Mouse (Mus musculus) forebrain, embryonic 16.5 days (tissue): ENCODE results near the gene Pom121. TPM values are rescaled to one million over a fixed set of nuclear protein-coding genes. Genes with fewer than 3 reads are reported as not detected.
A peak's percentile ranks its signal among the peaks of the same experiment; 100 is the strongest.
"Not testable (repeated sequence)": the region's sequence is repeated elsewhere in the genome, so short reads cannot be mapped to it uniquely, and the experiment has no call there.

Experiments used
- ATAC-seq: fragments of 200-750 bp; cut with Nextera tagmentation; 2 replicates; pipeline ENCODE4 v1.8.0; 2017; ENCODE audit warnings: mild to moderate bottlenecking, moderate library complexity
- H3K27ac ChIP-seq: fragments of 300-500 bp; sonication (generic); 2 replicates; pipeline ENCODE4 v1.5.1; 2014; ENCODE audit warnings: low read length, control low read depth
- H3K27me3 ChIP-seq: fragments of 300-500 bp; sonication (generic); replicated peaks from 2 replicates; pipeline ENCODE4 v1.6.1; 2014; ENCODE audit warnings: low read length; ENCODE audit not compliant: control insufficient read depth, insufficient read depth
- H3K36me3 ChIP-seq: fragments of 300-500 bp; sonication (generic); 2 replicates; pipeline ENCODE4 v1.6.1; 2014; ENCODE audit not compliant: control insufficient read depth, insufficient read depth
- H3K4me1 ChIP-seq: fragments of 300-500 bp; sonication (generic); replicated peaks from 2 replicates; pipeline ENCODE4 v1.6.1; 2014; ENCODE audit warnings: low read length; ENCODE audit not compliant: control insufficient read depth, insufficient read depth
- H3K4me2 ChIP-seq: fragments of 300-500 bp; sonication (generic); 2 replicates; pipeline ENCODE4 v1.6.1; 2014; ENCODE audit warnings: mild to moderate bottlenecking, low read length, control low read depth
- H3K4me3 ChIP-seq: fragments of 300-500 bp; sonication (generic); replicated peaks from 2 replicates; pipeline ENCODE4 v1.5.1; 2014; ENCODE audit warnings: mild to moderate bottlenecking, low read length, control low read depth
- H3K9ac ChIP-seq: fragments of 300-500 bp; sonication (generic); replicated peaks from 2 replicates; pipeline ENCODE4 v1.6.1; 2014; ENCODE audit warnings: low read depth, low read length, control low read depth
- H3K9me3 ChIP-seq: fragments of 300-500 bp; sonication (generic); 2 replicates; pipeline ENCODE4 v1.6.1; 2016; ENCODE audit warnings: low read length; ENCODE audit not compliant: control insufficient read depth
- WGBS: fragments of 180-500 bp; shearing (Covaris S2); extraction: QIAGEN DNeasy Blood & Tissue Kit; methylation state at CpG from one replicate; pipeline ENCODE4 v1.1.7; 2014; 5-methylcytosine and 5-hydroxymethylcytosine counted together
- polyA plus RNA-seq: library from polyadenylated mRNA; unstranded; fragments of >200 nt; fragmentation: Nextera tagmentation; extraction: Ambion mirVana; gene quantifications from 2 replicates; pipeline ENCODE4 v1.2.1, GENCODE M21; 2015

The Pom121 gene
- polyA plus RNA-seq, 1 experiment from 2014 or later: 11.4 TPM

DNA sequence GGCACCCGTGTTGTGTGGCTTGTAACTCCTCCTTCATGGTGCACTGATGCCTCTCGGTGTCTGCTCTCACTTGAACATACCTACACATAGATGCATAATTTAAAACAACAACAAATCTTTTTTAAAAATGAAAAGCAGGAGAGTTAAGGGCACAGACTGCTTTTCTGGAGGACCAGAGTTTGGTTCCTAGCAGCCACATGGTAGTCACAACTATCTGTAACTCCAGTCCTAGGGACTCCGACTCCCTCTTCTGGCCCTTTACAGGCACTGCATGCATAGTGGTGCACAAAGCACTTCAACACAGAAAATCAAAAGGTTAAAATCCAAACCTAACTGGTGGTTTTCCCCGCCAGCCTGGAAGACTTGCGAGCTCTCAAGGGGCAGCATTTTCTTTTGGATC, 20.7 kb downstream of the Pom121 start:
- H3K27ac ChIP-seq: no peak overlapping the region
- peaks cover 36% of the 10 kb centered on the region for H3K36me3 ChIP-seq
- 95% methylated on average over 5 of the region's 5 CpGs for WGBS
- H3K4me1 ChIP-seq: peaks cover 14% of the 10 kb centered on the region
- no peak overlapping the region for H3K4me2 ChIP-seq
- H3K9me3 ChIP-seq: no peaks in the 10 kb centered on the region
- no peaks in the 10 kb centered on the region for H3K27me3 ChIP-seq
- no peak overlapping the region for H3K9ac ChIP-seq
- no peak overlapping the region for H3K4me3 ChIP-seq
- ATAC-seq: no peak

DNA sequence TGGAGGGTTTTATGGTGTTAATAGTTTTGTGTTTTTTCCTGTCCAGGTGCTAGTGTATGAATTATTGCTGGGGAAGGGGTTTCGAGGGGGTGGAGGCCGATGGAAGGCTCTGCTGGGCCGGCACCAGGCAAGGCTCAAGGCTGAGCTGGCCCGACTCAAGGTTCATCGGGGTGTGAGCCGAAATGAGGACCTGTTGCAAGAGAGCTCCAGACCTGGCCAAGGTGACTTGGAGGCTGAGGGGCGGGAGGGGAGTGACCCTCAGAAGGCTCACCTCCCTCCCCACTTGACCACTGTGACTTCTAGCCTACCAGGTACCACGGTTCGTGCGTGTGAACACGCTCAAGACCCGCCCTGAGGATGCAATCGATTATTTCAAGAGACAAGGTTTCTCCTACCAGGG, 23.2 kb downstream of the Pom121 start:
- Histone ChIP-seq H3K4me3 (no peak overlapping the region), H3K27ac (no peak overlapping the region), H3K9me3 (no peaks in the 10 kb centered on the region), H3K36me3 (peaks cover 24% of the 10 kb centered on the region), H3K27me3 (no peaks in the 10 kb centered on the region), H3K4me2 (no peak overlapping the region), H3K9ac (no peak overlapping the region), H3K4me1 (peaks cover 14% of the 10 kb centered on the region)
- WGBS: 94% methylated on average over 13 of the region's 13 CpGs
- no peak for ATAC-seq

DNA sequence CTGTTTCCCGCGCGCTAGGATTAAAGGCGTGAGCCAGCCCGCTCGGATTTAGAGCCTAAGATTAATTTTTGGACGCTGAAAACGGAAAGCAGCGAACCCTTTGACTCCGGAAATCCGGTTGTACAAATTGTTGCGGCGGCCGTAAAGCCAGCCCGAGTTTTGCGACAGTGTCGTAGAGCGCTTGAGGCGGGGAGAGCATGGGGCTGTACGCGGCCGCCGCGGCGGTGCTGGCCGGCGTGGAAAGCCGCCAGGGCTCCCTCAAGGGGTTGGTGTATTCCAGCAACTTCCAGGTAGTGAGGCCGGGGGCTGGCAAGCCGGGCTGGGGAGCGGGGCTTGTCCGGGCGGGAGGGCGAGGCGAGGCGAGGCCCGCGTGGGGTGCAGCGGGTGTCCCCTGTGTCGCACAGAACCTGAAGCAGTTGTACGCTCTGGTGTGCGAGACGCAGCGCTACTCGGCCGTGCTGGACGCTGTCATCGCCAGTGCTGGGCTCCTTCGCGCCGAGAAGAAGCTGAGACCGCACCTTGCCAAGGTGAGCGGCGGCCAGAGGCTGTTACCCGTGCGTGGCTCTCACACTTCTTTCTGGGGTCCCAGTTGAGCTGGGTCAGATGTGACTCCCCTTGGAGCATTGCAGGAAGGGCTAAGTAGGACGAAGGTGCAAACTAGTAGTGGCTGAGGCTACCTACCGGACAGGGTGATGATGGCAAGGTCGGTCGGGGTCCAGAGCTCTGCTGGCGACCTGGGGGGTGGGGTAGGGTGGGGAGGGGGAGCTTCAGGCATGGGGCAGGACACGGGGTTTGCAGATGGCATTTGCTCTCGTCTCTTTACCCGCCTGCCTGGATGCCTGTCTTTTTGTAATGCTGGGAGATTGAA, 24.3 kb downstream of the Pom121 start, which contains the start of gene Nsun5:
Gene Nsun5, plus strand, starts transcription at position 167 of the 868 bp plus-strand sequence.
- Histone ChIP-seq H3K27me3 (no peaks in the 10 kb centered on the region), H3K36me3 (peaks cover 24% of the 10 kb centered on the region), H3K4me2 (peak within 1 kb of the TSS; percentile 82), H3K27ac (peak within 1 kb of the TSS; percentile 78), H3K9ac (peak within 1 kb of the TSS; percentile 79), H3K4me3 (peak within 1 kb of the TSS; percentile 74), H3K4me1 (peaks cover 14% of the 10 kb centered on the region), H3K9me3 (no peaks in the 10 kb centered on the region)
- ATAC-seq: peak; percentile 77
- WGBS: under 1% methylated on average over 62 of the region's 64 CpGs

DNA sequence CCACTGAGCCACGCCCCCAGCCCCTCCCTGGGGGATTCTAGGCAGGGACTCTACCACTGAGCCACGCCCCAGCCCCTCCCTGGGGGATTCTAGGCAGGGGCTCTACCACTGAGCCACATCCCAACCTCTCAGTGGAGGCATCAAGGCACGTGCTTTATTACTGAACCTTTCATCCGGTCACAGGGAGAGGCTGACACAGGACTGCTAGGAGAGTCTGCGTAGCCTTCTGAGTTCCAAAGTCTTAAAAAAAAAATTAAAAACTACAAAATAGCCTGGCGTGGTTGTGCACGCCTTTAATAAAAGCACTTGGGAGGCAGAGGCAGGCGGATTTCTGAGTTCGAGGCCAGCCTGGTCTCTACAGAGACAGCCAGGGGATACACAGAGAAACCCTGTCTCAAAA, 25.1 kb downstream of the Pom121 start:
- not testable (repeated sequence) for H3K27me3 ChIP-seq, H3K27ac ChIP-seq, H3K9me3 ChIP-seq
- H3K9ac ChIP-seq: peak overlapping the region; percentile 79
- peak; percentile 37; the same call in 1 of the 2 replicates for ATAC-seq
- 58% methylated on average over 9 of the region's 9 CpGs for WGBS
- H3K36me3 ChIP-seq: peaks cover 20% of the 10 kb centered on the region
- peak overlapping the region; percentile 74 for H3K4me3 ChIP-seq
- peak overlapping the region; percentile 82 for H3K4me2 ChIP-seq
- peaks cover 14% of the 10 kb centered on the region for H3K4me1 ChIP-seq

DNA sequence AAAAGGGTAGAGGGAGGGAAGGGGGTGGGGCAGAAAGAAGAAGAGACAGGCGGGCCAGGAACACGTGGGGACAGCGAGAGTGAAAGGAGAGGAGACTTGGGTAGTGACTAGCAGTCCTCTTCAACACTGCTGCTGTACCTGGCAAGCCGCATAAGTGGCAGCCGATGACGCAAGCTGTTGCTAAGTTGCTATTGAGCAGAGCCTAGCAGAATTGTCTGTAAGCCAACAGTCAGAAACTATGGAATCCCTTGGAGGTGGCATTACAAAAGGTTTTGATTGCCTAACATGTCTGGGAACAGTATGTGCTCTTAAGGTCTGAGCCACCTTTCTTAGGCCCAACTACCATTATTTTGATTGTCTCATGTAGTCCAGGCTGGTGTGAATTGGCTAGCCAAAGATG, 26.0 kb downstream of the Pom121 start:
- WGBS: 82% methylated on average over 6 of the region's 6 CpGs
- H3K9ac ChIP-seq: no peak overlapping the region
- ATAC-seq: no peak
- peaks cover 13% of the 10 kb centered on the region for H3K36me3 ChIP-seq
- H3K9me3 ChIP-seq: no peaks in the 10 kb centered on the region
- H3K4me3 ChIP-seq: no peak overlapping the region
- H3K27me3 ChIP-seq: no peaks in the 10 kb centered on the region
- peaks cover 14% of the 10 kb centered on the region for H3K4me1 ChIP-seq
- H3K27ac ChIP-seq: no peak overlapping the region
- no peak overlapping the region for H3K4me2 ChIP-seq

DNA sequence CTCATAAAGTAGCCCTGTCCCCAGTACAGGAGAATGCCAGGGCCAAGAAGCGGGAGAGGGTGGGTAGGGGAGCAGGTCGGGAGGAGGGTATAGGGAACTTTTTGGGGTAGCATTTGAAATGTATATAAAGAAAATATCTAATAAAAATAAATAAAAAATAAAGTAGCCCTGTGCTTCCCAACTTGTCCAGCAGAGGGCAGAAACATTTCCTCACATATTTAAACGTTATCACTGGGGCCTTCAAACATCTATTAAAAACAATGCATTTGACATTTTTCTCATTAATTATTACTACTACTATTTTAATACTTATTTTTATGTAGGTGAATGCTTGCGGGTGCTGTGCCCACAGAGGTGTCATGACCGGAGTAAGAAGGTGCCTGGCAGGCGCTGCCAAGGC, 26.5 kb downstream of the Pom121 start:
- ATAC-seq: no peak
- Histone ChIP-seq H3K9ac (no peak overlapping the region), H3K4me3 (no peak overlapping the region), H3K27me3 (no peaks in the 10 kb centered on the region), H3K27ac (no peak overlapping the region), H3K4me2 (no peak overlapping the region), H3K4me1 (peaks cover 14% of the 10 kb centered on the region), H3K36me3 (peaks cover 9% of the 10 kb centered on the region), H3K9me3 (no peaks in the 10 kb centered on the region)
- WGBS: 59% methylated on average over 6 of the region's 6 CpGs

DNA sequence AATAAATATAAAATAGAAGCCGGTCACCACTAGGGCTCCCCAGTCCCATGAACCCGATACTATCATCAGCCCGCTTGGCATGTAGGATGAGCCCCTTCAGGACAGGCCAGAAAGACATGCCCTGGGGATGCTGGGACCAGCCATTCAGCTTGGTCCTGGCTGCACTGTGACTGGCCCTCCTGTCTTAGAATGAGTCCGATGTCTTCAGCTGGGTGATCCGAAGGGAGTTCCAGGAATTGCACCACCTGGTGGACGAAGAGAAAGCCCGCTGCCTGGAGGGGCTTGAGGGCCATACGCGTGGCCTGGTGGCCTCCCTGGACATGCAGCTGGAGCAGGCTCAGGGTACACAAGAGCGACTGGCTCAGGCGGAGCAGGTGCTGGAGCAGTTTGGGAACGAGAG, 30.8 kb downstream of the Pom121 start:
- H3K9ac ChIP-seq: no peak overlapping the region
- H3K27me3 ChIP-seq: no peaks in the 10 kb centered on the region
- H3K27ac ChIP-seq: no peak overlapping the region
- no peaks in the 10 kb centered on the region for H3K36me3 ChIP-seq
- H3K4me3 ChIP-seq: no peak overlapping the region
- no peaks in the 10 kb centered on the region for H3K9me3 ChIP-seq
- WGBS: 26% methylated on average over 12 of the region's 12 CpGs
- no peaks in the 10 kb centered on the region for H3K4me1 ChIP-seq
- H3K4me2 ChIP-seq: no peak overlapping the region
- no peak for ATAC-seq

DNA sequence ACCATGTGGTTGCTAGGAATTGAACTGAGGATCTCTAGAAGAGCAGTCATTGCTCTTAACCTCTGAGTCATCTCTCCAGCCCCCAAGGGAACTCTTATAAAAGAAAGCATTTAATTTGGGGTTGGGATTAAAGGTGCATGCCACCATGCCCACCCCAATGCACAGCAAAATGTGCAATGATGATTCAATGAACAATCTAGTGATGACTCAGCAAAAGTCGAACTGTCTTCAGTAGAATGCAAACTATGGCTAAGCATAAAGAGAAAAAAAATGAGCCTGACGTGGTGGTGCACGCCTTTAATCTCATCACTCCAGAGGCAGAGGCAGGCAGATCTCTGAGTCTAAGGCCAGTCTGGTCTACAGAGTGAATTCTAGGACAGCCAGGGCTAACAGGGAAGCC, 31.8 kb downstream of the Pom121 start:
- WGBS: 83% methylated on average over 3 of the region's 3 CpGs
- no peak for ATAC-seq
- H3K4me3 ChIP-seq: no peak overlapping the region
- no peak overlapping the region for H3K27ac ChIP-seq
- no peaks in the 10 kb centered on the region for H3K4me1 ChIP-seq
- H3K9me3 ChIP-seq: 0 out of 2 replicates have a peak, but pooled peaks cover 2% of the 10 kb centered on the region
- H3K27me3 ChIP-seq: no peaks in the 10 kb centered on the region
- H3K4me2 ChIP-seq: no peak overlapping the region
- H3K36me3 ChIP-seq: no peaks in the 10 kb centered on the region
- H3K9ac ChIP-seq: no peak overlapping the region

DNA sequence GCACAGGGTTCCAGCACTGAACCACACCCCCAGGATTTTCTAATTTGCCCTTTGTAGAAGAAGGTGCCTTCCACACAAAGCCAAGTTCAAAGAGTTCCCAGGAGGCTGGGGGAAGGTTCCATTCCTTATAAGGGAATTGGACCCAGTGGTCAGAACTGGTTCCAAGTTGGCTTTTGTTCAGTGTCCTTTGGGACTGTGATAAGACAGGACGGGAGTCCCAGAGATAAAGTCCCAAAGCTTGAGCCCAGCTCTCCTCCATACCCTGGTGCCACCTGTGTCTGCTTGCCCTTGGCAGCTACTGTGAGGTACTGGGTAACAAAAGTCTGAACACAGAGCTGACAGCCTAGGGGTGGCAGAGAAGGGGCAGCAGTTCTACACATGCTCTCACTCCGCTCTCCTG, 34.6 kb downstream of the Pom121 start:
- Histone ChIP-seq H3K4me3 (no peak overlapping the region), H3K9me3 (0 out of 2 replicates have a peak, but pooled peaks cover 4% of the 10 kb centered on the region), H3K4me2 (no peak overlapping the region), H3K27ac (no peak overlapping the region), H3K9ac (no peak overlapping the region), H3K36me3 (no peaks in the 10 kb centered on the region), H3K27me3 (no peaks in the 10 kb centered on the region), H3K4me1 (no peaks in the 10 kb centered on the region)
- 88% methylated on average over 2 of the region's 2 CpGs for WGBS
- ATAC-seq: no peak
